Mouse (Mus musculus): ENCODE results near the gene Lingo2.
"Not testable (repeated sequence)": the region's sequence is repeated elsewhere in the genome, so short reads cannot be mapped to it uniquely, and the experiment has no call there.

Lingo2 gene

DNA sequence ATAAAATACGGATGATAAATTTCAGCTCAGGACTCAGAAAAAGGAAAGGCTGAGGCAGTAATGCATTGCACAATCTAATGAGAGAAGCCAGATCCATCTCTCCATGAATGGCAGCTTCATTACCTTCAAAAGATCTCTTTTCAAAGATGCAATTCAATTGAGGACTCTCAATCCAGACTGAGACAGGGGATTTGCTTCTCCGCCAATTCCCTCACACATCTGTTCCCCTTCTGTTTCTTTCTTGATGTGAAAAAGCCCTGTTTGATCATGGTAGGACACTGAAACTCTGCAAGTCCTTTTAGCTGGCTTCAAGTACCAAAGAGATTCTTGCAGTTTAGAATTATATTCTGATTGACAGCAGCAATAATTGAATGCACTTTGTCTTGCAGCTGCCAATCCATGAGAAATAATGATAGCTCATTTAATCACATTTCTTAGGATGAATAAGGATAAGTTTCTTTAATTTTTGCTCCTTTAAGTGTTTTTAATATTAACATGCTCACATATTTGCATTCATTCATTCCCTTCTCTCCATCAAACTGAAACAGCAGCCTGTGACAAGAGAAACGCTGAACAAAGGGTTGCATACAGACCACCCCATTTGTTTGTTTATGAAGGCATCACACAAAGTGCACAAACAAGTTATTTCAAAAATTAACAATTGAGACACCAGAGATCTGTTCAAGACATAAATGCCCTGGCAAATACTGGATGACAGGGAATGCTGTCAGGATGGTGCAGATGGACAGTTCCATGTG, 870.3 kb downstream of the Lingo2 start:
- no peak for DNase-seq (ENCODE audit: low read depth, low spot score)

DNA sequence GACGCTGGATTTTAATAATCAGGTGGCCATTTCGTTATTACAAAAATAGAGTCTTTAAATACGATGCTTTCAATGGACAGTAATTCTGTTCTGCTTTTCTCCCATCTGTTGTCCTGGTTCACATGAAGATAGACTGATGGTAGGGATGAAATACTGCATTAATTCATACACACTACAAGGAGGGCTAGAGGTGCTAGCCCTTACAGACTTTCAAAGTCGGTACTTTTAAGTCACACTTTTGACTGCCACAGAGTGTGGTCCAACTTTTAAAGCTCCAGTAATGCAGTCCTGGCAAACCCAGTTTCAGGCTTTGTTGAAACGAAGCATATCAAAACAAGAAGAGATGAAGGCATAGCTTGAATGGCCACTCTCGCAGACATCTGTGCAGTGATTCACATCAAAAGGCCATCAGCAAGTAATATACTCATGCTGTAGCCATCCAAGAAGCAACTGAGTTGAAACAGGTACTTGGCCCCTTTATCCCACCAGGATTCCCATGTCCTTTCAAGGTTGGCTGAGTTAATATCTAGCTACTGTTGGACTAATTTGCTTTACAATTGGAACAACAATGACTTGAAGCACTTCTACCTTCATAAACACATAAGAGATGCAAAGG, 872.5 kb downstream of the Lingo2 start:
- DNase-seq (ENCODE audit: low read depth, low spot score) = no peak

DNA sequence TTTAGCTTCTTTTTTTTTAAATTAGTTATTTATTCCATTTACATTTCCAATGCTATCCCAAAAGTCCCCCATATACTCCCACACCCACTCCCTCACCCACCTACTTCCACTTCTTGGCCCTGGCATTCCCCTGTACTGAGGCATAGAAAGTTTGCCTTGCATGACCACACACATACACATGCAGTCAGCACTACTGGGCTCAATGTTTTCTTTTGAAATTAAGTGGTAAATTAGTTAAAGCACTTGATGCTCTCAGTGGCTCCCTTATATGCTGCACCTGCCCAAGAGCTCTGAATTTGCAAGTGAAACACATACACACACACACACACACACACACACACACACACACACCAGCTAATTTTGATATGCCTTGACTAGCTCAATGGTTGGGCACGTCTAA, 886.8 kb downstream of the Lingo2 start:
- not testable (repeated sequence) for DNase-seq (ENCODE audit: low read depth, low spot score)

DNA sequence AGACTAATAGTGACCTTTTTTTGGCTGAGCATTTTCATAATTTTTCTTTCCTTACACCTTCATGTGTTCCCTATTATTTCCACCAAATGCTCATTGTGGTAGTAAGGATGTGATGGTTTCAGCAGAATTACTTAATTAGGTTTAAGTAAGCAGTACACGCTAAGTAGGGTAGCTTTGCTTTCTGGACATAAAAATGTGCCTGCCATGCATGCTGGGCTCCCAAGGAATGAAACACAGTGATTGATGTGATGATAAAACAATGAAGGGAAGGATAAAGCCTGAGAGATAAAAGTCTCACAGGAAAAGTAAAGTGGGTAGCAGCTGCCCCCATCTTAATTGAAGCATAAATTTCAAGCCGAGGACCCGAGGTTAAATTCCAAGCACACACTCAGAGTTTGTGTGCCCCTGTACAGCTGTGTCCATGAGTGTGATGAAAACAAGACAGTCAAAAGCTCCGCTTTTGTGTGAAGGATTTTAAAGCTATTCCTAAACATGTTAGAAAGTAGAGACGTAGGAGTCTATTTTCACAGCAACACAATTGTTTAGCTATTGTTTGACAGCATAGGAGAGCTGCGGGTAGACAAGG, 898.7 kb downstream of the Lingo2 start:
- no peak for DNase-seq (ENCODE audit: low read depth, low spot score)

DNA sequence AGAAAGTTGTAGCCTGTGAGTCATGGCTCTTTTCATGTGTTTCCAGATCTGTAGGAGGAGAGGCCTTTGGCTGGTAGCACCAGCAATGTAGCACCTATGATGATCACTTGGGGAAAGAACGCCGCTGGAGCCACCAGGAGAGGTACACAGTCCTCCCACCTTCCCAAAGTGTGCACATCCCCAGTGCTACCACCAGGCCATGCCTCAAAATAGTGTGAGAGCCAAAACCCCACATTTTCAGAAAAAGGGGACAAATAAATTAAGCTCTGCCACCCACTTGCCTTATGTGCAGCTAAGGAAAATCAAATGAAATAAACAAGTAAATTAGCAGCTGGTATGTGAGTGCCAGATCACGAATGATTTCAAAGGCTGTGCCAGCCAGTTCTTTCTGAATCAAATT, 911.2 kb downstream of the Lingo2 start:
- DNase-seq (ENCODE audit: low read depth, low spot score) = peak; percentile 1

DNA sequence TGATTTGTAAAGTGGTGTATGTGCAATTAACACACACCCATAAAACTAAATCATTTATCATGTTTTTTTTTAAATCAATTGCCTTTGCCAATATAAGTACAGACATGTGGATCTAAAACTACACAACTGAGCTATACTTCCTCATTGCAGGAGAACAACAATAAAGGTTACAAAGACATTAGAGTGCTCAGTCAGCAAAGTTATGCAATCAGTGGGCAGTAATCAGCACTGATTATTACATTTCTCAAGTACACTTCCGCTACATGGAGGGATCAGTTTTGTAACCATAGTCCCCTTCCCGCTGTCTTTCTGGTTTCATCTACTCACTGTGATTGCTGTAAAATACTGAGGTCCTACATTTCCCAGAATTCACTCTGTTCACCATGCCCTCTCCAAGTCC, 912.8 kb downstream of the Lingo2 start:
- DNase-seq (ENCODE audit: low read depth, low spot score) = no peak

DNA sequence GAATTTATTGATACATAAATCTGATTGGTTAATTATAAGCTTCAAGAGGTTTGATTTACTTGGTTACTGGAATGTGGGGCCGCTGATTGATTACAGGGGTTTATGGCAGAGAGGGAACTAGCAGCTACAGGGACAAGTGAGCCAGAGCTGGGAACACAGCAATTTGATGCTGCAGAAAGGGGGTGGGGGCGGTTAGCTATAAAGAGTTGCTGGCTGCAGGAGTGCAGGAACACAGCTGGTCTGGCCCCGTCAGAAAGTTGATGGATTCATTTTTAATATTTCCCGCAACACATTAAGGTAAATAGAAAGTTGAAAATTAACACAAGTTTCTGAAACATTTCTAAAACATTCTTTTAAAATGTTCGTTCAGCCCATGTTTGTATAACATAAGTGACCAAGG, 919.5 kb downstream of the Lingo2 start:
- DNase-seq (ENCODE audit: low read depth, low spot score) = no peak

DNA sequence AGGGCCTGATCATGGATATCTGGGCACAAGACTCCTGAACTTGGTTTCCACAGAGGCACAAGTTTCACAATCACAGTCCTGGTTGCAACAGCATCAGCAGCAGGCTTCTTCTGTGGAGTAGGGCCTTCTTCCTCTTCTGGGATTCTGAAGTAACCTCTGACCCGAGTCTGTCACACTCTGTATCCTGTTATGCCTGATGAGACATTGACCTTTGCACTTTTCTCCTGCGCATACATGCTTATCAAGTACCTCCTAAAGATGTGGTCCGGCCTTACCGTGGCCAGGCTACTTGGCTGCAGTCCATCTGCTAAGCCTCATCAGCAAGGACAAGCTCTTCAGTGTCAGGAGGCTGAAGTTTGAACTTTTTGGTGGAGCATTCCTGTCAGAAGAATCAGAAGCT, 937.4 kb downstream of the Lingo2 start:
- DNase-seq (ENCODE audit: low read depth, low spot score) = no peak

DNA sequence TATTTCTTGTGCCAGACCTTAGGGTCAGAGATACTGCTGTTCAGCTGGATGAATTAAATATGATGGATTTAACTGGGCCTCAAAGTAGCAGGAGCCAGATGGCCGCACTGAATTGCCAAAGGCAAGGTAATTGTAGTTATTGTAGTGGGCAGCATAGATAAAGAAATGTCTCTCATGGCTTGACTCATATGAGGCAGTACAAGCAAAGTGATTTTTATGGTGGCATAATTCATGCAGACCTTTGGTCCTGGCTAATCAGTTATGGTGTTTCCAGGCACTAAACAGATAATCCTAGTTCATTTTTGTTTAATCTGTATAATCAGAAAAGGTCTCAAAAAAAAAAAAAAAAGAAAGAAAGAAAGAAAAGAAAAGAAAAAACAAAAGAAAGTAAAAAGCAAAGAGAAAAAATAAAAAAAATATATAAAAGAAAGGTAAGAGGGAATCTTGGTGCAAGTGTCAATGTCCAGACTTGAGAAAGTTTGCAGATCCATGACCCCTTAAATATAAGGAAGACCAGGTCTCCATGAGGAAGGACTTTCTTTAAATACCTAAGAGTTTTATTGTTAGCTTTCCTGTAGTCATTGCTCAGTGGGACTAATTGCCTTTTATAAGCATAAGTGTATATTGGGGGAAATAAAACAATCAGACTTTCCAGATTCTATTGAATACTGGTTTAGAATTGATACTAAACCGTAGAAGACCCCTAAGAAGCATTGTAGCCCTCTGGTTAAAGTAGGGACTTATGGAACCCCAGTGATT, 959.4 kb downstream of the Lingo2 start:
- no peak for DNase-seq (ENCODE audit: low read depth, low spot score)

DNA sequence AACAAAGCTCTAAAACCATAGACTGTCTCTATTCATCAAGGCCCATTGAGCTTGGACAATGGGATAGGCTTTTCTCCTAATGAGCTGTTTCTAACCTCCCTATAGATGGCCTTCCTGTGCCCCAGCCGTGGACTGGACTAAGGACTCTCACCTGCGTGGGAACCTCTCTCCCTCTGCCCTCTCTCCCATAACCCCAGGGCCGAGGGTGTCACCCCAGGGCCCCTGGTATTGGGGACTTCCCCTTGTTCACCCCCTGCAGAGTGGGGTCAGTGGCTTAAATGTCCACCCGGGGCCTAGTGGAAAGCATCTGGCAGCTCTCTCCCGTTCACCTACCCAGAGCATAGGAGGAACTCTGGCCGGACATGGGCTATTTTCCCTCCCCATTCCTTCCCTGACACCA, 965.5 kb downstream of the Lingo2 start:
- no peak for DNase-seq (ENCODE audit: low read depth, low spot score)

DNA sequence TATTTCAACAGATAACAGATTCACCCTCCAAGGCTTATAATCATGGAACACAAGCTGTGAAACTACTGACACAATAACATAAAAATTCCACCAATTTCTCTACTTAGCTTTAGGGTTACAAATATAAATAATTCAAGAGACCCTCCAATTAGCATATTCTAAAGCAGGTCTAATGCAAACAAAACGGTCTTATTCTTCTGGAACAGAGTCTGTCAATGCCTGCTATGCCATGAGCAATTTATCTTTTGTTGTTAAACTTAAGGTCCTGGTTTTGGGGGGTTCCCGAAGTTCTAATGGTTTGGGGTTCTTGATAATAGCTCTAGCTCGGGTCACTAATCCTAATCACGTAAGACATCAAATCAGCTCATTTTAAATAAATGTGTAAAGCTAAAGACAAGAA, 988.0 kb downstream of the Lingo2 start:
- DNase-seq (ENCODE audit: low read depth, low spot score) = no peak

DNA sequence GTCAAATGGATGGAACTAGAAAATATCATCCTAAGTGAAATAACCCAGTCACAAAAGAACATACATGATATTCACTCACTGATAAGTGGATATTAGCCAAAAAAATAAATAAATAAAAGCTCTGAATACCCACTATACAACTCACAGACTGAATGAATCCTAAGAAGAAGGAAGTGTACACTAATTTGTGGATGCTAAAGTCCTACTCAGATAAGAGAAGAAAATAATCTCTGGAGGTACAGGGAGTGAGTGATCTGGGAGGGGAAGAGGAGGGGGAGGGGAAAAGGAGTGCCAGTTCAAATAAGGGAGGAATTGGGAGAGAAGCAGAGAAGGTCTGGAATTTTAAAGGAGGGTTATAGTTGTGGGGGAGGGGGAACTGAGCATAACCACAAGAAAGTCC, 999.7 kb downstream of the Lingo2 start:
- no peak for DNase-seq (ENCODE audit: low read depth, low spot score)

DNA sequence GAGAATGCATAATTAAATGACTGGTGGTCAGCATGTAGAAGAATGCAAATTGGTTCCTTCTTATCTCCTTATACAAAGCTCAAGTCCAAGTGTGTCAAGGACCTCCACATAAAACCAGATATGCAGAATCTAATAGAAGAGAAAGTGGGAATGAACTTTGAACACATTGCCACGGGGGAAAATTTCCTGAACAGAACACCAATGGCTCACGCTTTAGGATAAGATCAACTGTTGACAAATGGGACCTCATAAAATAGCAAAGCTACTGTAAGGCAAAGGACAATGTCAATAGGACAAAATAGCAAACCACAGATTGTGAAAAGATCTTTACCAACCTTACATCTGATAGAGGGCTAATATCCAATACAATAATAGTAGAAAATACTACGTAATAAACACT, 1000.3 kb downstream of the Lingo2 start:
- DNase-seq (ENCODE audit: low read depth, low spot score) = no peak

DNA sequence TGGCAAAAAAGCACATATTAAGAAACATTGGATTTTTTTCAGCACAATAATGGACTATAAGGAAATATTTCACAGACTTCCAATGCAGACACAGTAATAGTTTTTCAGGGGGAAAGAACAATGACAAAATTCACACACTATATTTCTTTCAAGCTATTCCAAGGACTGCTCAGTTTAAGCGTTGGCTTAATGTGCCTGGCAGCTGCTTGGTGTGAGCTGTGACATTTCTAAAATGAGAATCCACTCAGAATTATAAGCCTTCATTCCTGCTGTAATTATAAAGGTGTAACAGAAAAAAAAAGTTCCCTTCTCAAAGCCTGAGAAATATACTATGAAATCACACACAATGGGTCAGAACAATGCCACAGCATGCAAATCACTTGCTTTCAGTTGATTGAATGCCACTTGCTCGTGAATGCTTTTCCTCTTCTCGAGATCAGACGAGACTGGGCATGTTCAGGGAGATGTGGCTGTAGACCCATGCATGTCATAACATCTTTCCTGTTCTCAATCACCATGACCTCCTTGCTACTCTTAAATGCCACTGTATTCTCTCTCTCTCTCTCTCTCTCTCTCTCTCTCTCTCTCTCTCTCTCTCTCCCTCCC, 1017.4 kb downstream of the Lingo2 start:
- DNase-seq (ENCODE audit: low read depth, low spot score) = no peak

DNA sequence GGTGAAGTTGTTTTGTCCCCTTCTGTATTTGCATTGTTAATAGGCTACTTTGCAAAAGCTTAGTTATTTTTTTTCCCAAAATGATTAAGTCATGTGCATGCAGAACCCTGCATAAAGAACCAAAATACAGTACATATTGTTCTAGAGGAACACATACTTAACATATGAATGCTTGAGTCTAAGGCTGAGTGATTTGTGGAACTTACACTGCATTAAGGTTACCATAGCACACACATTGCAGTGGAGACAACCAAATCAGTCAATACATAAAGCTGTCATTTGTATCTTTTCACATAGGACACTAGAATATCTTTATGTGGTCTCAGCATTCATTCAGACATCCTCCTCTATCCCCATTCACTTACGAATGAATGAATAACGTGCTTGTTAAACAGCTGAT, 1023.8 kb downstream of the Lingo2 start:
- no peak for DNase-seq (ENCODE audit: low read depth, low spot score)

DNA sequence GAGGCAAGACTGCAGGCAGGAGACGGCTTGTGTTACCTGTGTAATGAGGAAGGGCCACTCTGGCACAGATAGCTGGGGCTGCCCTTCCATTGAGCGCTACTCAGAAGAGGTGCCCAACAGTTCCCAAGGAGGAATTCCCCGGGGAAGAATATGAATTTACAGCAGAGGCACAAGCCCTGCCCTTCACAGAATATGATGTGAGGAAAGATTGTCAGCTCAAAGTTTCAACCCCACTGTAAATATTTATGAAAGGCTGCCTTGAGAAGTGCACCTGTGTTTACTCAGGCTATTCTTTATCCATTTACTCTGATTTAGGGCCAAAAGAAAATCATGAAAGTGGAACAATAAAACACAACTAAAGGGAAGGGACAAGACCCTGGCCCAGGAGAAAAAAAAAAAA, 1034.1 kb downstream of the Lingo2 start:
- no peak for DNase-seq (ENCODE audit: low read depth, low spot score)

DNA sequence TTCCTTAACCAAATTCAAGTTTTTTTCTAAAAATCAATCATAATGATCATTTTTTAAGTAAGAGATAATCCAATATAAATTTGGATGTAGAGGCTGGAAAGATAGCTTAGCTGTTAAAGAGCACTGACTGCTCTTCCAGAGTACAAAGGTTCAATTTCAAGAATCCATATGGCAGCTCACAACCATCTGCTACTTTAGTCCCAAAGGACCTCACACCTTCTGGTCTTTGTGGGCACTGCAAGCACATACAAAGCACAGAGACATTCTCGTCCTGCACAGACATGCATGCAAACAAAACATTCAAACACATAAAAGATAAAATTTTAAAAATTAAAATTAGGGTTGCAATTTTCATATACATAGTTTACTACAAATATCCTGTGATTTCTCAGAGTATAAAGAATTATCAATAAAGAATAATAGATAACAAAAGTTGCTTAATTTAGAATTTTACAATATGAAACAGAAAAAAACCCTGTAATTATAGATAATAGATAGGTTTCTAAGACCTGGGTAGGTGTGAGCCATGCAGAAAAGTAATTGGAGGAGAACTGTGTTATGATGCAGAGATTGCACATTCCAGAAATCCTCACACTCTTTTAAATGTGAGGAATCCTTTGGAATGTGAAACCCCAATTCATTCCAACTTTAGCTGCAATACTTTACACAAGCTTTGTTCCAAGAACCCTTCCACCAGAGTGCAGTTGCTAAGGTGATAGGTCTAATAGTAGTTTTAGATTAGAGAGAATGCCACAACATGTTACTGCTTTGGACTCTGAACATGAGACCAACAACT, 1053.6 kb downstream of the Lingo2 start:
- DNase-seq (ENCODE audit: low read depth, low spot score) = no peak

DNA sequence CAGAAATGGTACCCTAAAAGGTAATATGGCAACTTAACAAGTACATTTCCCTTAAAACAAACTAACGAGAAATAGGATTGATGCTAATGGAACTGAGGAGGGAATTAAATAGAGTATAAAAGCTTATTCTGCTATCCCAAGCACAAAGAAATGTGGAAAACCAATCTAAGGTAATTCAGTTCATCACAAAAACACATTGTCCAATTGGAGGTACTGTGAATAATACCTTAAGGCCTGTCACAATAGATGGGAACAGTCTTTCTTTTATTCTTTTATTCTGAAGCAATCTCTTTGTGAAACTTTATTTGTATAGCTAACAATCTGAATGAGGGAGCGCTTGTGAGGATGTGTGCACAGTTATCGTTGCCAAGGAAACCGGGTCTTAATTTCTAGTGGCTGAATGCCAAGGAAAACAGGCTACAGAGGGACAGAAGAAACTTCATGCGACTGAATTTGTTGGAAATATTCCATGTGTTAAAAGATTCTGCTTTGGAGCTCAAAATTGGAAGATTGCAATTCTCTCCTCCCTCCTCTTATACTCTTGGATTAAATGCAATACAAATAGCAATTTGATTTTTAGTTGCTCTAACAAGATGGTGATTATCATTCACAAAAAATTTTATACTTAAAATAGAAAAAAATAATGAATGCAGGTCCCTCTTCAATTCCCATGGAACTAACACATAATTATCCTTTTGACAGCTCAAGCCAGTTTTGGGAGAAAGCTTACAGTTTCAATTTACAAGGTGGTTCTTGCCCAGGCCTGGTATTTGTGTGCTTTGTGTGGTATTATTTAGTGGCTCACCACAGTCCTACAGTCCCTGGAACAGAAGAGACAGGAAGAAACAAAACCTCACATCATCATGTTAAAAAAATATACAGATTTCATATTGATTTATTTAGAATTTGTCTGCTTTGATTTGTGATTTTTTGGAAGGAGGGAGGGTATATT, 1065.7 kb downstream of the Lingo2 start:
- DNase-seq (ENCODE audit: low read depth, low spot score) = no peak

DNA sequence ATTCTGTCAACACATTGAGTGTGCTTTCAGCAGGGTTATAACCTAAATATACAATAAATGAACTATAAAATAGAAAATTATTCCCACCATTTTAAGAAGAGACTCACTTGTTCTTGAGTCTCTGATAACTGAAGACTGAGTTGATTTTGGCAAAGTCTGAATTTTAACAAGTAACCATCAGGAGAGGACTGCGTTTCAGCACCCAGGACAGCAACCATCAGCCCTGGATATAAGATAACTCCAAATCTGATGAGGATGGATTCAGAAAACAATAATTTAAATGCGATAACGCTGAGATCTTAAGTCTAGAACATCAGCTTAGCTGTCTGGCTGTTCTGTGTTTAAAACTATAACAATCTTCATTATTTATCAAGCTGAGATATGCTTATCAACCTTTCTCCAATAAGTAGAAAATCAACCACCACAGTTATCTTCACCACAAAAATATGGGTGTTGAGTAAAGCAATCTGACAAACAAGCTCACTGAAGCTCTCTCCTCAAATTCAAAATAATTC, 1066.5 kb downstream of the Lingo2 start:
- peak; percentile 28 for DNase-seq (ENCODE audit: low read depth, low spot score)

DNA sequence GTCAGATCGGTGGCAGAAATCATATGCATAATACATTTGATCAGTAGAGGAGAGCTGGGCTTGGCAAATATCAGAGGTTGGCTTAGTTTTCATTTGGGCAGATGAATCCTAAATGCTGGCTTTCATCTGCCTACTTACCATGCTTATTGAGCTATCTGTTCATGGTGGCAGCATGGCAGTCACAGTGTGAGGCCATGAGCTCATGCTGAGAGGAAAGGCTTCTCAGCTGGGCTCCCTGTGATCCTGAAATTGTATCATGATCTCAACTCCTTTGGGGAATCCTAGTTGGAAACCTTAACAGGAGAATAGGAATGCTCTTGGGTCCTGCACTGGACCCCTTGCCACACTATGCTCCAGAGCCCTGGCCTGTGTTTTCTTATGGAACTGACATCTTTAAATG, 1105.0 kb downstream of the Lingo2 start:
- DNase-seq (ENCODE audit: low read depth, low spot score) = no peak
